Mouse (Mus musculus): ENCODE results near the gene Rprd1b.

Gene Rprd1b

GRCm38 (mm10) chr2:158144750-158145527, 116.6 kb downstream of the Rprd1b start:
- no peak for DNase-seq (ENCODE audit: extremely low spot score, low spot score)

DNA sequence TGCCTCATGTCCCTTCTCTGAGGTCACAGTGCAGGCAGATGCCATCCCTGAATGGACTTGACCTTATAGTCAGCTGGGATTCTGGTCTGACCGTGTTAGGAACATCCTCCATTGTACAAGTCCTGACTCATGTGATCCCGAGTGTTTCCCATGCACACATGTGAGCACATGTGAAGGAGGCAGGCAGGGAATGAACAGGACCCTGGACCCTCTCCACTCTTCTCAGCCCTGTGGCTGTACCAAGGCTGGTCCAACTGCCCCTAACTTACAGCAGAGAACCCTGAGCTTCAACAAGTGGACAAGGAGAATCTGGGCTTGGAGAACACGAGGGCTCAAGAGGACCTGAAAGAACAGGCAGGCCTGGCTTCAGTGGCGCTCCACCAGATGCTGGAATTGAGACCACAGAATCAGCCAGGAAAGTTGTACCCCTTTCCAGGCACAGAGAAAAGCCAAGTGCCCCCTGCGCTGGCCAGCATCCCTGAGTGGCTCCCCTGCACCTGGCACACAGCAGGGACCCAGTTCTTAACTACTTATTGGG, 117.3 kb downstream of the Rprd1b start:
- DNase-seq (ENCODE audit: extremely low spot score, low spot score), result no peak

DNA sequence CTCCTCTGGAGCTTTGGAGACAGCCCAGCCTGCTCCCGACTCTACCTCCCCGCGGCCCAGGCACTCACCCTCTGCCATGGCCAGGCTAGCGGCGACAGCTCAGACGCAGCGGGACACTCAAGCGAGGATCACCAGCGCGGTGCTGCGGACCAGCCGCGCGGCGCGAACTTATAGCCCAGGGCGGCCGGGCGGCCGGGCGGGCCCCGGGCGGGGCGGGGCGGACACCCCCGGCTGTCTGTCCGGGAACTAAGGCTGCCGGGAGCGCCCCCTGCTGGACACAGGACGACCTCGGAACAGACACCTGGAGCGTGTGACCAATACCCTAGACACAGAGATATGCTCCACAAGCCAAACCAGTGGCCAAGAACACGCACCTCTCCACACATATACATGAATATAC, 117.9 kb downstream of the Rprd1b start, which contains the start of gene Tgm2:
Gene Tgm2 (minus strand): TSS at position 214 of the 400 bp plus-strand sequence.
- peak; percentile 90 for DNase-seq (ENCODE audit: extremely low spot score, low spot score)

- no peak for DNase-seq (ENCODE audit: extremely low spot score, low spot score)
These were observed 118.7 kb downstream of the Rprd1b start for GRCm38 (mm10) chr2:158146971-158147370.

- no peak for DNase-seq (ENCODE audit: extremely low spot score, low spot score)
These were observed 122.8 kb downstream of the Rprd1b start for GRCm38 (mm10) chr2:158151077-158151476.

- DNase-seq (ENCODE audit: extremely low spot score, low spot score), result peak; percentile 43
These were observed 124.5 kb downstream of the Rprd1b start for GRCm38 (mm10) chr2:158152685-158153309.

DNA sequence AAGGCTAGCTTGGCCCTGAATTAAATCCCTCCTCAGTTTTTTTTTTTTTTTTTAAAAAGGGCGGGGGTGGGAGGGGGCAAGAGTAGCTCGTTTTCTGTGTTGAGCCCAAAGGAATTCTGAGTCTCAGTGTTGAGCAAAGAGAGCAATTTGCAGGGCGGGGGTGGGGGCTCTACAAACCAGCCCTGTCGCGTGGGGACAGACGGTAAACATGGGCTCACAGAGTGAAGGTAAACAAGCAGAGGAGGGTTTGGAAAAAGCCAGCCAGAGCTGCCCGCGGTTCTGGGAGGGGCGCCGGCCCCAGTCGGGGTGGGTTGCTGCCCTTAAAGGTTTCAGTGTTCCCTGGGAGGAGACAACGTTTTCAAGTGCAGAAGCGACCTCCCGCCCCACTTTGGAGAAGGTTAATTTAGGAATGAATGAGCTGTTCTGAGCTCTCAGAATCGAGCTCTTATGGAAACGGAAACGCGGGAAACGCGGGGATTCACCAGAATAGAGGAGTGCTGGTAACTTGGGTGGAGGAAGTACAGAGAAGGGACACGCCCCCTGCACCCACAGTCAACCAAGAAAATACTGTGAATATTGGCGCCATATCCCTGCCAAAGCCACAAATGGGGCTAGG, 125.5 kb downstream of the Rprd1b start:
- DNase-seq (ENCODE audit: extremely low spot score, low spot score), result peak; percentile 58

GRCm38 (mm10) chr2:158154641-158155040, 126.3 kb downstream of the Rprd1b start:
- no peak for DNase-seq (ENCODE audit: extremely low spot score, low spot score)

DNA sequence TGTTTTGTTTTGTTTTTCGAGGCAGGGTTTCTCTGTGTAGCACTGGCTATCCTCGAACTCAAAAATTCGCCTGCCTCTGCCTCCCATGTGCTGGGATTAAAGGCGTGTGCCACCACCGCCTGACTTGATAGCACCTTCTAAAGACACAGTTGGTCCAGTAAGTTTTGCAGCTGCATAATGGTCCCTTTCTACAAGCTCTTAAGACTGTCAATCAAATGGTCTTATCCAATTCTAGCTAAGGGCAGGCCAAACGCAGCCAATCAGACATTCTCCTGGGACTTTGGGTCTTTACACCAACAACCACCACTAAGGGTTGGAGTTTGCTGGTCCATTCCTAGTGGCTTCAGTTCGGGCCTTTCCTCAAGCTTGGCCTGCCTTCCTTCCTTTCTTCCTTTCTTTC, 126.8 kb downstream of the Rprd1b start:
- no peak for DNase-seq (ENCODE audit: extremely low spot score, low spot score)

- no peak for DNase-seq (ENCODE audit: extremely low spot score, low spot score)
These were observed 127.3 kb downstream of the Rprd1b start for GRCm38 (mm10) chr2:158155615-158156014.

DNA sequence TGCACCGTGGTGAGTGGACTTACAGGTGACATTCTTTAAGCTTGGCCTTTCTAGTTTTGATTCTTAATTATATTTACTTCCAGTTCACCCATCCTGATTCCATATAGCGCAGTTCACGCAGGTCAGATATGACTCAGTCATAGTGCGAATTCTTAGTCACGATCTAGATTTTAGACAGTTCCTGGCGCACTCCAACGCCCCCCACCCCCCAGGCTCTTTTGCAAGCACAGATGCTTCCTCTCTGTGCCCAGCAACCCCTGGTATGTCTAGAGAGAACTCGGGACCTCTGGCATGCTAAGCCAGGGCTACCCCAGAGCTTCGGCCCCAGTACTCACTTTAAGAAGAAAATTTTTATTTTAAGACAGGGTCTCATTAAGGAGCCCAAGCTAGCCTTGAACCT, 128.2 kb downstream of the Rprd1b start:
- DNase-seq (ENCODE audit: extremely low spot score, low spot score), result no peak

- no peak for DNase-seq (ENCODE audit: extremely low spot score, low spot score)
These were observed 129.4 kb downstream of the Rprd1b start for GRCm38 (mm10) chr2:158157654-158158053.

DNA sequence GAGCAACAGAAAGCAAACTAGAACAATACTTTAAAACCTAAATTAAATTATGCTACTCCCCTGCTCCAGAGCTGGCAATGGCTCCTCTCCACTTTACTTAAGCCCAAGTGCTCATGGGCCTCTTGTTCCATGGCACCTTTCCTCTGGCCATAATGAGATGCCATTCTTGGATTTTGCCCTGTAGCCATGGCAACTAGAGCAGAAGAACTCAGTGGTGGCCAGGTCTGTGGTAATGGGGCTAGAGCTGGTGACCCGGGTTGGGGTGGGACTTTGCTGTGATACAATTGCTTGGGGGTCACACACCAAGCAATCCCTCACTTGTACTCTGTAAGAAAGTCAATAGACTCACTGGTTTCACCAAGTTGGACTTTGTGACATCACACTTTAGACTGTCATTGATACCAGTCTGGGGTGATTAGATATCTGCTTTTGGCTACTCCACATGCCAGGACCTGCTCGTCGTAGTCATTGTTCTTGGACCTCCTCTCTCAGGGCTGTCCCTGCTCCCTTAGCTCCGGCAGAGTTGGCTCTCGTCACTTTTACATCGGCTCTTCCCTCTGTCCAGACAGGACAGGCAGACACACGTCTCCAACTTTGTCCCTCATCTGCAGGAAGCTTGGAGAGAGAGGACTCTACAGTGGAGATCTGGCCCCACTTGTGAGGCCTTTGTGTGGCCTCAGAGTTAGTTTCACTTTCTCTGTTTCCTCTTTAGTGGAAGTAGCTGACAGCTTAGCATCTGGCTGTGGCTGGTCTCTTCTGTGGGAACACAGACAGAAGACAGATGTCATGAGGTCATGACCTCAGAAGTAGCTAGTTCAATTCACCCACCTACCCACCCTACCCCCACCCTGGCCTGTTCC, 131.3 kb downstream of the Rprd1b start:
- no peak for DNase-seq (ENCODE audit: extremely low spot score, low spot score)

DNA sequence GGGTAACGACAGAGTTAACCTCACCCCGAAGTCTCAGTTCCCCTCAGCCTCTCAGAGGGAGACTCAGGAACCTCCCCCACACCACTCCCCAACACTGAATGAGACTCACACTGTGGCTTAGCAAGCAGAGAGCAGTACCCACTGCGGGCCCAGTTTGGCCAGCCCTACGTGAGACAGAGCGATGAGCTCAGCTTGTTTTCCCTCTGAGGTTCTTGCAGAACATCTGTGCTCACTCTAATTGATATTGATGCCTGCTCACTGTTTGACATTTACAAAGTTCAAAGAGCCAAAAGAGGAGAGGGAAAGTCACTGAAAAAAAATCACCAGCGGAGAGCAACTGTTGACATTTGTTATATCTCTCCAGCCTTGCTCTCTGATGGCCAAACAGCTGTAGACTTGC, 133.5 kb downstream of the Rprd1b start:
- no peak for DNase-seq (ENCODE audit: extremely low spot score, low spot score)

DNA sequence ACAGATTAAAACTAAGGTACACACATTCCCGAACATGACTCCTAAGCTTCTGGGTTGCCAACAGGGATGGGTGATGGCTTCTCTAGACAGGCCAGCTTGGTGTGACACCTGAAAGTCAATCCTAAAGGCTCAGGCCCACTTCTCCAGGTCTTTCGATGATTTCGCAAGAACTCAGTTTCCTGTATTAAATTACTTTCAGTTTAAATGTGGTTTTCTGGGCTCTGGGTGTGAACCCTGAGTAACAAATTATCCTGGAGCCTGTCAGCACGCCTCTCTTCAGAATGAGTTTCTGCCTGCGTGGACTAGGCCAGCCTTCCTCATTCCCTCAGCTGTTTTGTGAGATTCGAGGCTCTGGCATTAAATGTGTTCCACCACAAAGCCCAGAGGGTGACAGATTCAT, 134.7 kb downstream of the Rprd1b start:
- no peak for DNase-seq (ENCODE audit: extremely low spot score, low spot score)

DNA sequence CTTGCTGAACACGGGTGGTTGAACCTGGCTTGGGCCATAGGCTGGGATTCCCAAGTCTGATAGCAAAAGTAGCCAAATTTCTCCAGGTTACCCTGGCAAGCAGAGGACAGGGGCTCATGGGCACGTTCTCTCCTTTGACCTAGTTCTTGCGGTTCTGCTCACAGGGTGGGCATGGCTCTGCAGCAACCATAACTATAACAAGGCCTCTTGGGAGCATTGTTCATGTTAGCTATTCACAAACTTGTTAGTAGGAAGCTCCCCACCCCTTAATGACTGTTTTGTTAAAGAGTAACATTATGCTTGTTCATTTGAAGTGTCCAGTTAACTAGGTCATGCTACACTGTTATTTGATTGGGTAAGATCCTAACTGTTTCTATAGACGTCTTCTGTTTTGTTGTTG, 137.5 kb downstream of the Rprd1b start:
- DNase-seq (ENCODE audit: extremely low spot score, low spot score), result no peak

GRCm38 (mm10) chr2:158166628-158167027, 138.3 kb downstream of the Rprd1b start:
- DNase-seq (ENCODE audit: extremely low spot score, low spot score), result no peak

DNA sequence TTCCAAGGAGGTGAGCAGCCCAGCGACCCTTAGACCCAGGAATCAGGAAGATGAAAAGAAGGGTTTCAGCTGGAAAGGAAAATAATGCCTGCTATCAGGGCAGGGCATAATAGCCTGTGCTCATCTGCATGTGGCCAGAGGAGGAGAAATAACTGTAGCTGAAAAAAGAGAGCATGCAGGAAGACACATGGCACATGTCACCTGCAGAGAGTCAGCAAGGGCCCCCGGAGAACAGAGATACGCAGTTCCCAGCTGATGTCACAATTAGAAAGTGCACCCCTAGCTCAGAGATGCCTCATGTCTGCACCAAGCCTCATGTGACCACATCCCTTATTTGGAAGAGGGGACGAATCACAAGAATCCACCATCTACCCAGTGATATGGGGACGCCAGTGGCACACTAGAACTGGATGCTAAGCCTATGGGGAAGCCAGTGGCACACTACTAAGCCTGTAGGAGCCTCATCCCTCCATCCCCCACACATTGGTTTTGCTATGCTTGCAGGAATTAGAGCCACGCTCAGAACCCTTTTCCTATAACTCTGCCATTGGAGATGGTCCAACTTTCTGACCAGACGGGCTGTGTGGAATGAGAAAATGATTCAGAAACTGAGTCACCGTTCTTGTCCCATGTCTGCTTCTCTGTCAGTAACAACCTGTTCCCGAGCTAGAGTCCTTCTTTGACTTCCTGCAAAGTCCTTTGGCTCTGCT, 139.4 kb downstream of the Rprd1b start:
- no peak for DNase-seq (ENCODE audit: extremely low spot score, low spot score)

GRCm38 (mm10) chr2:158168741-158169211, 140.5 kb downstream of the Rprd1b start:
- no peak for DNase-seq (ENCODE audit: extremely low spot score, low spot score)

- no peak for DNase-seq (ENCODE audit: extremely low spot score, low spot score)
These were observed 141.1 kb downstream of the Rprd1b start for GRCm38 (mm10) chr2:158169351-158169750.
